Mouse (Mus musculus): ENCODE measurements around the gene Rsph3b. TPM values are rescaled to one million over a fixed set of nuclear protein-coding genes. Genes with fewer than 3 reads are reported as not detected.

Rsph3b gene
- polyA plus RNA-seq, 1 experiment, result 37.9 TPM

DNA sequence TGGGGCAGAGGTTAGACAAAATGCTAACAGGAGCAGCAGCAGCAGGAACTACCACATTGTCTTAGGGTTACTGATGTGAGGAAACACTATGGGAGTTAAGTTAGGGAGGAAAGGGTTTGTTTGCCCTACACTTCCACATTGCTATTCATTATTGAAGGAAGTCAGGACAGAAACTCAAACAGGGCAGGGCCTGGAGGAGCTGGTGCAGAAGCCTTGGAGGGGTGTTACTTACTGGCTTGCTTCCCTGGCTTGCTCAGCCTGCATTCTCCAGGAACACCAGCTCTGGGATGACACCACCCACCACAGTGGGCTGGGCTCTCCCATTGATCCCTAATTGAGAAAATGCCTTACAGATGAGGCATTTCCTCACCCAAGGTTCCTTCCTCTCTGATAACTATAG, 79.7 kb downstream of the Rsph3b start:
- Histone ChIP-seq H3K4me1 (ENCODE audit: control insufficient read depth, insufficient read depth, low read length) (peaks cover 15% of the 10 kb centered on the region; the same call in 1 of the 2 replicates), H3K27ac (ENCODE audit: insufficient read depth, low read depth, low read length) (no peak overlapping the region), H3K27me3 (replicated peaks; ENCODE audit: control insufficient read depth, insufficient read depth, low read length) (no peaks in the 10 kb centered on the region), H3K4me3 (ENCODE audit: insufficient read depth, low read depth, low read length) (no peak overlapping the region), H3K36me3 (ENCODE audit: control insufficient read depth, insufficient read depth, low read length) (no peaks in the 10 kb centered on the region)
- TF ChIP-seq POLR2A (IDR thresholded peaks at IDR 0.05; ENCODE audit: low read depth, low read length) (no peak), CTCF (conservative IDR thresholded peaks at IDR 0.05; ENCODE audit: insufficient read depth, insufficient read length, low read depth, low read length) (no peak)
- DNase-seq, result no peak

DNA sequence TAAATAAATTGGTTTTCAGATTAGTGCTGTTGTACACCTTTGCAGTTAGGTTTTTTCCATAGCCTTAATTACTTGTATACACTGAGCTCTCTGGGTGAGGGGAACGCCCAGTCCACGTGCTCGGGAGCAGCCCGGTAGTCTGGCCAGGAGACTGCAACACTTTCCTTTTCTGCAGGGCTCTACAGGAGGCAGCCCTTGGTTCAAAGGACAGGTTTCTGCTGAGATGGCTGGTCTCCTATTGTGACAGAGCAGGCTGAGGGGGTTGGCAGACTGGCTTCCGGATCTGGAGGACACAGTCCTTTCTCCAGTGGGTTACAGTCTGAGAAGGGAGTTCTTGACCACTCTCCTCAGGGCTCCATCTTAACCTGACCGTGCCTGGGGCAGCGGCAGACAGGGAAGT, 80.7 kb downstream of the Rsph3b start:
- peak overlapping the region; percentile 57 for H3K27ac ChIP-seq (ENCODE audit: insufficient read depth, low read depth, low read length)
- DNase-seq, result peak; percentile 92

DNA sequence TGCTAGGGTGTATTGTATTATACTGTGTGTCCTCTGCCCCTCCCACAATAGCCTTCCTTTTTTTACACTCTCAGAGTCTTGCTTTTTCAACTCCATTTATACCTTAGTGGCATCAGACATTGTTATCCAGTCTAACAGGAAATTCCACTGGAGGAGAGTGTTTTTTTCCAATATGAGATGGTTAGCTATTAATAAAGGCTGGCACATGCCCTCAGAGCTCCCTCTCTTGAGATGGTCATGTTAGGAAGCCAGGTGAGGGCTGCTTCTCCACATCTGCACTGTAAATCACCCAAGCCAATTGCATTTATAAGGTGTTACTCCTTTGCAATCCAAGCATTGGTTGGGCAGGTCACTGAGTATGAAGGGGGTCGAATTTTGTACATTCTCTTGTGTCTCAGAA, 81.9 kb downstream of the Rsph3b start:
- no peaks in the 10 kb centered on the region for H3K27me3 ChIP-seq (replicated peaks; ENCODE audit: control insufficient read depth, insufficient read depth, low read length)
- no peak for TF ChIP-seq POLR2A (IDR thresholded peaks at IDR 0.05; ENCODE audit: low read depth, low read length)
- H3K4me1 ChIP-seq (ENCODE audit: control insufficient read depth, insufficient read depth, low read length), result peaks cover 15% of the 10 kb centered on the region; the same call in 1 of the 2 replicates
- H3K27ac ChIP-seq (ENCODE audit: insufficient read depth, low read depth, low read length), result peak overlapping the region; percentile 53
- H3K36me3 ChIP-seq (ENCODE audit: control insufficient read depth, insufficient read depth, low read length), result no peaks in the 10 kb centered on the region
- peak; percentile 64 for DNase-seq
- WGBS, result 53% methylated on average over 1 of the region's 1 CpGs
- H3K4me3 ChIP-seq (ENCODE audit: insufficient read depth, low read depth, low read length), result no peak overlapping the region

More for the DNA sequence above, 80.7 kb downstream of the Rsph3b start:
- Histone ChIP-seq H3K4me1 (ENCODE audit: control insufficient read depth, insufficient read depth, low read length) (peaks cover 15% of the 10 kb centered on the region; the same call in 1 of the 2 replicates), H3K4me3 (ENCODE audit: insufficient read depth, low read depth, low read length) (no peak overlapping the region), H3K36me3 (ENCODE audit: control insufficient read depth, insufficient read depth, low read length) (no peaks in the 10 kb centered on the region), H3K27me3 (replicated peaks; ENCODE audit: control insufficient read depth, insufficient read depth, low read length) (no peaks in the 10 kb centered on the region)
- 24% methylated on average over 7 of the region's 7 CpGs for WGBS
- no peak for TF ChIP-seq POLR2A (IDR thresholded peaks at IDR 0.05; ENCODE audit: low read depth, low read length)
- TF ChIP-seq CTCF (conservative IDR thresholded peaks at IDR 0.05; ENCODE audit: insufficient read depth, insufficient read length, low read depth, low read length), result no peak

DNA sequence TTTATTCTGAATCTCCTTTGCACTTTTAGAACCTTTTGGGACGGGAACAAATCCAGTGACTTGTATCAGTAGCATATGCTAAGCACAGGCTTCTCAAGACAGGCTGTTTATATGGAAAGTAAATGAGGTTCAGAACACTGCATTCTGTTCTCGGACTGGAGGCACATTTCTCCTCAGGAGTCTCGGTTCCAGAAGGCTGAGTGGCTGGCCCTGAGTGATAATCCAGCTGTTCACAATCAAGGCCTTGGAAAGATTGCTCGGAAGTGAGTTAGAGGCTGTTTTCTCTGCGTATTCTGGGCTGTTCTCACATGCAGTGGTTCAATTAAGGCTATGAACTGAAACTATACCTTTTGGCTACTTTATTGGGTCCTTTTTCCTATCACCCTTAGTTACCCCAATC, 82.9 kb downstream of the Rsph3b start:
- H3K4me1 ChIP-seq (ENCODE audit: control insufficient read depth, insufficient read depth, low read length), result peaks cover 16% of the 10 kb centered on the region; the same call in 1 of the 2 replicates
- WGBS, result 75% methylated on average over 5 of the region's 5 CpGs
- H3K27ac ChIP-seq (ENCODE audit: insufficient read depth, low read depth, low read length), result no peak overlapping the region
- no peak for DNase-seq
- H3K27me3 ChIP-seq (replicated peaks; ENCODE audit: control insufficient read depth, insufficient read depth, low read length), result no peaks in the 10 kb centered on the region
- no peaks in the 10 kb centered on the region for H3K36me3 ChIP-seq (ENCODE audit: control insufficient read depth, insufficient read depth, low read length)
- H3K4me3 ChIP-seq (ENCODE audit: insufficient read depth, low read depth, low read length), result no peak overlapping the region
- TF ChIP-seq POLR2A (IDR thresholded peaks at IDR 0.05; ENCODE audit: low read depth, low read length) (no peak), CTCF (conservative IDR thresholded peaks at IDR 0.05; ENCODE audit: insufficient read depth, insufficient read length, low read depth, low read length) (no peak)

DNA sequence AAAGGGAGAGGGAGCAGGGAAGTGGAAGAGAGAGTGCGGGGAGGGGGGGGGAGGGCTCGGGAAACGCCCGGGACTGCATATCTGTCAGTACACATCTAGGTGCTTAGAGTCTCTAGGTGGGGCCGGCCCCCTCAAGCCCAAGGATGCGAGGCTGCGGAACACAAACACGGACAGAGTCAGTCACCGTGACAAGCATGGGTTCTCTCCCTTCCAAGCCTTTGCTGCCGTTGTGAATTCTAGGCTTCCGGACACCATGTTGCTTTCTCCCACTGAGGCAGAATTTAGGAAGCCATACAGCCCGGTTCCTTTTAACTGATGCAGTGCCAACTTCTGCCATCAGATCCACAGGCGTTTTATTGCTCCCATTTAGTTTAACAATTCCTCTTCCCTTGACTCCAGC, 83.6 kb downstream of the Rsph3b start:
- peaks cover 23% of the 10 kb centered on the region; the same call in 1 of the 2 replicates for H3K4me1 ChIP-seq (ENCODE audit: control insufficient read depth, insufficient read depth, low read length)
- H3K27me3 ChIP-seq (replicated peaks; ENCODE audit: control insufficient read depth, insufficient read depth, low read length), result no peaks in the 10 kb centered on the region
- DNase-seq, result no peak
- no peak overlapping the region for H3K27ac ChIP-seq (ENCODE audit: insufficient read depth, low read depth, low read length)
- H3K36me3 ChIP-seq (ENCODE audit: control insufficient read depth, insufficient read depth, low read length), result no peaks in the 10 kb centered on the region
- H3K4me3 ChIP-seq (ENCODE audit: insufficient read depth, low read depth, low read length), result no peak overlapping the region
- 47% methylated on average over 13 of the region's 13 CpGs for WGBS
- TF ChIP-seq CTCF (conservative IDR thresholded peaks at IDR 0.05; ENCODE audit: insufficient read depth, insufficient read length, low read depth, low read length) (no peak), POLR2A (IDR thresholded peaks at IDR 0.05; ENCODE audit: low read depth, low read length) (no peak)

DNA sequence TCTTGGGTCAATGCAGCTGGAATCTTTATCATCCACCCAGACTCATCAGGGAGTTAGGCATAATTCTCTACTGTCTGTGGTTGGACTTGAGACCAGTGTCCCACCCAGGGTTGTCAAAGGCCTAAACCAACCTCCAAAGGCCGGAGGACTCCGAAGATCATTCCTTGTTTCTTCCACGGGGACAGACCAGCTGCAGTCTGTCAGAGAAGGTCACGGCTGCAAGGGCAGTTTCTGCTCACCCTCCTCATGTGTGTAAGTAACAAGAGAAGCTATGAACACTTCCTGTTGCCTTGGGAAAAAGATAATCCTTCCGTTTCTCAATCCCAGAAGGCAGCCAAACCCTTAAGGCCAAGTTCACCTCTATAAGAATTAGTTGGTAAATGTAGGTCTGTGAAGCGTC, 85.0 kb downstream of the Rsph3b start:
- TF ChIP-seq POLR2A (IDR thresholded peaks at IDR 0.05; ENCODE audit: low read depth, low read length) (no peak), CTCF (conservative IDR thresholded peaks at IDR 0.05; ENCODE audit: insufficient read depth, insufficient read length, low read depth, low read length) (no peak)
- WGBS, result 74% methylated on average over 6 of the region's 6 CpGs
- Histone ChIP-seq H3K4me1 (ENCODE audit: control insufficient read depth, insufficient read depth, low read length) (peaks cover 24% of the 10 kb centered on the region; the same call in 1 of the 2 replicates), H3K36me3 (ENCODE audit: control insufficient read depth, insufficient read depth, low read length) (no peaks in the 10 kb centered on the region), H3K4me3 (ENCODE audit: insufficient read depth, low read depth, low read length) (no peak overlapping the region), H3K27ac (ENCODE audit: insufficient read depth, low read depth, low read length) (no peak overlapping the region), H3K27me3 (replicated peaks; ENCODE audit: control insufficient read depth, insufficient read depth, low read length) (no peaks in the 10 kb centered on the region)
- DNase-seq, result peak; percentile 61

DNA sequence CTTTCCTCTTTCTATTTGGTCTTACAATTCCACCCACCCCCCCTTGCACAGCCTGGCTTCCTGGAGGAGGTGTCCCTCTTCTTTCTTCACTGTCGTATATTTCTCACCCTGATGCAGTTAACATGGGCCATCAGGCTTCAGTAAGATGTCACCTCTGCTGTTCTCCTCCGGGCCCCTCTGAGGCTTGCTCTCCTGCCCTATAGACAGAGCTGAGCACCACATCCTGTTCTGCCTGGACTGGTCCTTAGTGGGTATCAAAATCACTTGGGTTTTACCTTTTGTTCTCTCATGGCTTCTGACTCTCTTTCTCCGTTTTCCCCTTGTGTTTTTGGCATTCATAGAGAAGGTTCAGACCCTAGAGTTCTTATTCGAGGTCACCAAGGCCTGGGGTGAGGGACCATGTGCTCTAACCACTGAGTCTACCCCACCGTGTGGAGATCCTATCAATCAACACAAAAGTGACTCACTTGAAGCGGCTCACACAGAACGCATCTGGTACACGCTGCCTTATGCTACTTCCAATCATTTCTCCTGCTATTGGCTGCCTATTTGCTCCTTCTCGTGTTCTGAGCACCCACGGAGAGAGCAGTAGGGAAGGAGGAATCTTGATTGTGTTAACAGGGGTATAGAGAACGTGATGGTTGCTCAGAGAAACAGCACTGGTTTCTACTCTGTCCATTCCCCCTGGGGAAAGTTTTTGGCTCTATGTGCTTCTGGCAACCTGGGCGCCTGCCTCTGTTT, 86.3 kb downstream of the Rsph3b start:
- no peak overlapping the region for H3K27ac ChIP-seq (ENCODE audit: insufficient read depth, low read depth, low read length)
- H3K27me3 ChIP-seq (replicated peaks; ENCODE audit: control insufficient read depth, insufficient read depth, low read length), result no peaks in the 10 kb centered on the region
- no peak for DNase-seq
- TF ChIP-seq POLR2A (IDR thresholded peaks at IDR 0.05; ENCODE audit: low read depth, low read length), result no peak
- no peak for TF ChIP-seq CTCF (conservative IDR thresholded peaks at IDR 0.05; ENCODE audit: insufficient read depth, insufficient read length, low read depth, low read length)
- H3K36me3 ChIP-seq (ENCODE audit: control insufficient read depth, insufficient read depth, low read length), result no peaks in the 10 kb centered on the region
- no peak overlapping the region for H3K4me3 ChIP-seq (ENCODE audit: insufficient read depth, low read depth, low read length)
- WGBS, result 83% methylated on average over 12 of the region's 12 CpGs
- H3K4me1 ChIP-seq (ENCODE audit: control insufficient read depth, insufficient read depth, low read length), result peaks cover 16% of the 10 kb centered on the region; the same call in 1 of the 2 replicates

Measured in kidney, adult 2 months (tissue).